Mouse (Mus musculus) testis, adult 2 months (tissue): ENCODE measurements around the gene Ankrd6.

Experiments used
- CTCF ChIP-seq: fragments of 200-500 bp; IDR thresholded peaks from 2 replicates; pipeline ENCODE4 v1.5.1; 2012; ENCODE audit warnings: low read depth, mild to moderate bottlenecking, inconsistent platforms, low read length, moderate library complexity; ENCODE audit not compliant: control insufficient read depth, insufficient read depth, insufficient replicate concordance
- POLR2A ChIP-seq: fragments of 200-500 bp; IDR thresholded peaks from 2 replicates; pipeline ENCODE4 v1.6.1; 2012; ENCODE audit warnings: low read depth, mild to moderate bottlenecking, inconsistent platforms, low read length, moderate library complexity; ENCODE audit not compliant: control insufficient read depth

DNA sequence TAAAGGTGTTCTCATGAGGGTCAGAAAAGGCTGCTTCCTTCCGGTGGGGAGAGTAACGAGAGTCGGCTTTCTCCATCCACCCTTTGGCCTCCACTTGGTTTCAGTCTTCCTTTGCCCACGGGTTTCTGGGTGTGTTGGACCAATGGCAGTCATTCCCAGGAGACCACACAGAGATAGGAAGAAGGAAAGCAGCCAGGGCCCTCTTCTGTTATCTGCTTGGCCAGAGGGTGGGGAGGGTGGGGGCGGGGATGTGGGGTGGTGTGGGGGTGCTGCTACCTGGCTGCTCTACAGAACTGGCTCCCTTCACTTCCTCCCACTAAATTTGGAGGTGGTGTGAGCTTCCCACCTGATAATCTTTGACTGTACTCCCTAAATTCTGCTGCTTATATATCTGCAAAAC, 31.0 kb upstream of the Ankrd6 start:
- no peak for TF ChIP-seq POLR2A
- no peak for TF ChIP-seq CTCF
